Mouse (Mus musculus): ENCODE measurements around the gene St3gal6. TPM values are rescaled to one million over a fixed set of nuclear protein-coding genes. Genes with fewer than 3 reads are reported as not detected.
"Not testable (repeated sequence)": the region's sequence is repeated elsewhere in the genome, so short reads cannot be mapped to it uniquely, and the experiment has no call there.

St3gal6 gene
- total RNA-seq, 1 experiment: 2.2 TPM

GRCm38 (mm10) chr16:58464051-58464450 lies 60.0 kb downstream of the St3gal6 start:
- TF ChIP-seq ZNF384 (IDR thresholded peaks at IDR 0.05; ENCODE audit: low read depth, low read length) (no peak), HCFC1 (IDR thresholded peaks at IDR 0.05; ENCODE audit: borderline replicate concordance, insufficient read depth, low read length) (no peak), CHD2 (IDR thresholded peaks at IDR 0.05; ENCODE audit: low read depth, low read length) (no peak), ZC3H11A (IDR thresholded peaks at IDR 0.05; ENCODE audit: borderline replicate concordance, low read depth, low read length) (no peak), MAFK (IDR thresholded peaks at IDR 0.05; ENCODE audit: insufficient read depth, low read depth, low read length) (no peak)
- Histone ChIP-seq H3K9me3 (ENCODE audit: control insufficient read depth, insufficient read depth, low read depth, low read length) (no peaks in the 10 kb centered on the region), H3K27ac (ENCODE audit: insufficient read depth, low read depth, low read length, poor library complexity, severe bottlenecking) (no peak overlapping the region), H3K9ac (ENCODE audit: insufficient read depth, low read depth, low read length, poor library complexity, severe bottlenecking) (no peak overlapping the region), H3K36me3 (ENCODE audit: control insufficient read depth, insufficient read depth, low read length, poor library complexity, severe bottlenecking) (peaks cover 18% of the 10 kb centered on the region), H3K4me3 (ENCODE audit: insufficient read depth in 1 of 2, low read depth in 1 of 2, low read length in 2 of 2, poor library complexity in 1 of 2, severe bottlenecking in 1 of 2) (no peak overlapping the region), H3K4me1 (ENCODE audit: control insufficient read depth in 2 of 2, insufficient read depth in 2 of 2, low read length in 2 of 2, poor library complexity in 1 of 2) (no peaks in the 10 kb centered on the region)
- no peak for DNase-seq (ENCODE audit: low read depth, low spot score)
- in situ Hi-C loops (cut with MboI; ENCODE audit: low sequenced_read_pairs in 2 of 2, unreplicated experiment in 2 of 2): loop anchor here in 1 of 2 experiments (5.0 kb wide), 1 partner anchor 158 kb away; no protein-coding TSS in a partner anchor

GRCm38 (mm10) chr16:58462519-58462918 lies 61.5 kb downstream of the St3gal6 start:
- Histone ChIP-seq H3K27ac (ENCODE audit: insufficient read depth, low read depth, low read length, poor library complexity, severe bottlenecking) (no peak overlapping the region), H3K4me3 (ENCODE audit: insufficient read depth in 1 of 2, low read depth in 1 of 2, low read length in 2 of 2, poor library complexity in 1 of 2, severe bottlenecking in 1 of 2) (no peak overlapping the region), H3K36me3 (ENCODE audit: control insufficient read depth, insufficient read depth, low read length, poor library complexity, severe bottlenecking) (peaks cover 24% of the 10 kb centered on the region), H3K4me1 (ENCODE audit: control insufficient read depth in 2 of 2, insufficient read depth in 2 of 2, low read length in 2 of 2, poor library complexity in 1 of 2) (no peaks in the 10 kb centered on the region), H3K9me3 (ENCODE audit: control insufficient read depth, insufficient read depth, low read depth, low read length) (no peaks in the 10 kb centered on the region), H3K9ac (ENCODE audit: insufficient read depth, low read depth, low read length, poor library complexity, severe bottlenecking) (no peak overlapping the region)
- DNase-seq (ENCODE audit: low read depth, low spot score): no peak
- in situ Hi-C loops (cut with MboI; ENCODE audit: low sequenced_read_pairs in 2 of 2, unreplicated experiment in 2 of 2): loop anchor here in 1 of 2 experiments (5.0 kb wide), 1 partner anchor 160 kb away; no protein-coding TSS in a partner anchor
- TF ChIP-seq HCFC1 (IDR thresholded peaks at IDR 0.05; ENCODE audit: borderline replicate concordance, insufficient read depth, low read length): no peak
- no peak for TF ChIP-seq CHD2 (IDR thresholded peaks at IDR 0.05; ENCODE audit: low read depth, low read length)
- TF ChIP-seq MAFK (IDR thresholded peaks at IDR 0.05; ENCODE audit: insufficient read depth, low read depth, low read length): no peak
- no peak for TF ChIP-seq ZNF384 (IDR thresholded peaks at IDR 0.05; ENCODE audit: low read depth, low read length)
- TF ChIP-seq ZC3H11A (IDR thresholded peaks at IDR 0.05; ENCODE audit: borderline replicate concordance, low read depth, low read length): no peak

- in situ Hi-C loops (cut with MboI; ENCODE audit: low sequenced_read_pairs in 2 of 2, unreplicated experiment in 2 of 2): loop anchor here in 1 of 2 experiments (5.0 kb wide), 1 partner anchor 160 kb away; no protein-coding TSS in a partner anchor
- no peaks in the 10 kb centered on the region for H3K4me1 ChIP-seq (ENCODE audit: control insufficient read depth in 2 of 2, insufficient read depth in 2 of 2, low read length in 2 of 2, poor library complexity in 1 of 2)
- H3K4me3 ChIP-seq (ENCODE audit: insufficient read depth in 1 of 2, low read depth in 1 of 2, low read length in 2 of 2, poor library complexity in 1 of 2, severe bottlenecking in 1 of 2): no peak overlapping the region
- no peak overlapping the region for H3K9ac ChIP-seq (ENCODE audit: insufficient read depth, low read depth, low read length, poor library complexity, severe bottlenecking)
- no peak for DNase-seq (ENCODE audit: low read depth, low spot score)
- TF ChIP-seq CHD2 (IDR thresholded peaks at IDR 0.05; ENCODE audit: low read depth, low read length): no peak
- 0 out of 2 replicates have a peak, but pooled peaks have one; percentile 43 for TF ChIP-seq ZC3H11A (IDR thresholded peaks at IDR 0.05; ENCODE audit: borderline replicate concordance, low read depth, low read length)
- no peak overlapping the region for H3K27ac ChIP-seq (ENCODE audit: insufficient read depth, low read depth, low read length, poor library complexity, severe bottlenecking)
- peaks cover 27% of the 10 kb centered on the region for H3K36me3 ChIP-seq (ENCODE audit: control insufficient read depth, insufficient read depth, low read length, poor library complexity, severe bottlenecking)
- no peaks in the 10 kb centered on the region for H3K9me3 ChIP-seq (ENCODE audit: control insufficient read depth, insufficient read depth, low read depth, low read length)
Observed at GRCm38 (mm10) chr16:58461856-58462518, 62.1 kb downstream of the St3gal6 start.

- Histone ChIP-seq H3K4me3 (ENCODE audit: insufficient read depth in 1 of 2, low read depth in 1 of 2, low read length in 2 of 2, poor library complexity in 1 of 2, severe bottlenecking in 1 of 2) (no peak overlapping the region), H3K27ac (ENCODE audit: insufficient read depth, low read depth, low read length, poor library complexity, severe bottlenecking) (no peak overlapping the region), H3K9ac (ENCODE audit: insufficient read depth, low read depth, low read length, poor library complexity, severe bottlenecking) (no peak overlapping the region), H3K36me3 (ENCODE audit: control insufficient read depth, insufficient read depth, low read length, poor library complexity, severe bottlenecking) (peaks cover 24% of the 10 kb centered on the region), H3K9me3 (ENCODE audit: control insufficient read depth, insufficient read depth, low read depth, low read length) (no peaks in the 10 kb centered on the region), H3K4me1 (ENCODE audit: control insufficient read depth in 2 of 2, insufficient read depth in 2 of 2, low read length in 2 of 2, poor library complexity in 1 of 2) (no peaks in the 10 kb centered on the region)
- TF ChIP-seq MAFK (IDR thresholded peaks at IDR 0.05; ENCODE audit: insufficient read depth, low read depth, low read length): no peak
- no peak for TF ChIP-seq HCFC1 (IDR thresholded peaks at IDR 0.05; ENCODE audit: borderline replicate concordance, insufficient read depth, low read length)
- TF ChIP-seq ZC3H11A (IDR thresholded peaks at IDR 0.05; ENCODE audit: borderline replicate concordance, low read depth, low read length): no peak
- TF ChIP-seq ZNF384 (IDR thresholded peaks at IDR 0.05; ENCODE audit: low read depth, low read length): no peak
- TF ChIP-seq CHD2 (IDR thresholded peaks at IDR 0.05; ENCODE audit: low read depth, low read length): no peak
- DNase-seq (ENCODE audit: low read depth, low spot score): no peak
- in situ Hi-C loops (cut with MboI; ENCODE audit: low sequenced_read_pairs in 2 of 2, unreplicated experiment in 2 of 2): loop anchor here in 1 of 2 experiments (5.0 kb wide), 1 partner anchor 162 kb away; no protein-coding TSS in a partner anchor
Observed at GRCm38 (mm10) chr16:58460386-58460785, 63.7 kb downstream of the St3gal6 start.

- H3K4me1 ChIP-seq (ENCODE audit: control insufficient read depth in 2 of 2, insufficient read depth in 2 of 2, low read length in 2 of 2, poor library complexity in 1 of 2); DNase-seq (ENCODE audit: low read depth, low spot score); H3K9me3 ChIP-seq (ENCODE audit: control insufficient read depth, insufficient read depth, low read depth, low read length); H3K4me3 ChIP-seq (ENCODE audit: insufficient read depth in 1 of 2, low read depth in 1 of 2, low read length in 2 of 2, poor library complexity in 1 of 2, severe bottlenecking in 1 of 2); H3K9ac ChIP-seq (ENCODE audit: insufficient read depth, low read depth, low read length, poor library complexity, severe bottlenecking); H3K27ac ChIP-seq (ENCODE audit: insufficient read depth, low read depth, low read length, poor library complexity, severe bottlenecking): not testable (repeated sequence)
- in situ Hi-C loops (cut with MboI; ENCODE audit: low sequenced_read_pairs in 2 of 2, unreplicated experiment in 2 of 2): loop anchor here in 1 of 2 experiments (5.0 kb wide), 1 partner anchor 162 kb away; no protein-coding TSS in a partner anchor
- peaks cover 21% of the 10 kb centered on the region for H3K36me3 ChIP-seq (ENCODE audit: control insufficient read depth, insufficient read depth, low read length, poor library complexity, severe bottlenecking)
Observed at GRCm38 (mm10) chr16:58459966-58460365, 64.1 kb downstream of the St3gal6 start.
